Mouse (Mus musculus): ENCODE measurements around the gene Dtnb.

Dtnb gene

GRCm38 (mm10) chr12:3806703-3807547 is 234.7 kb downstream of the Dtnb start:
- no peak for DNase-seq (ENCODE audit: low read depth, low spot score)

- no peak for DNase-seq (ENCODE audit: low read depth, low spot score)
Measured at GRCm38 (mm10) chr12:3807548-3808395, 235.6 kb downstream of the Dtnb start.

GRCm38 (mm10) chr12:3808396-3808981 is 236.3 kb downstream of the Dtnb start:
- no peak for DNase-seq (ENCODE audit: low read depth, low spot score)

- no peak for DNase-seq (ENCODE audit: low read depth, low spot score)
Measured at GRCm38 (mm10) chr12:3809520-3810180, 237.5 kb downstream of the Dtnb start.

GRCm38 (mm10) chr12:3810455-3810854 is 238.3 kb downstream of the Dtnb start:
- no peak for DNase-seq (ENCODE audit: low read depth, low spot score)

- DNase-seq (ENCODE audit: low read depth, low spot score), result no peak
Measured at GRCm38 (mm10) chr12:3811596-3811995, 239.4 kb downstream of the Dtnb start.

- DNase-seq (ENCODE audit: low read depth, low spot score), result no peak
Measured at GRCm38 (mm10) chr12:3812251-3812650, 240.1 kb downstream of the Dtnb start.

GRCm38 (mm10) chr12:3813138-3813537 is 241.0 kb downstream of the Dtnb start:
- DNase-seq (ENCODE audit: low read depth, low spot score), result no peak

GRCm38 (mm10) chr12:3815386-3815785 is 243.2 kb downstream of the Dtnb start:
- DNase-seq (ENCODE audit: low read depth, low spot score), result no peak

- DNase-seq (ENCODE audit: low read depth, low spot score), result no peak
Measured at GRCm38 (mm10) chr12:3817033-3817432, 244.9 kb downstream of the Dtnb start.

GRCm38 (mm10) chr12:3817566-3817965 is 245.4 kb downstream of the Dtnb start:
- no peak for DNase-seq (ENCODE audit: low read depth, low spot score)

GRCm38 (mm10) chr12:3819899-3820298 is 247.7 kb downstream of the Dtnb start:
- no peak for DNase-seq (ENCODE audit: low read depth, low spot score)

- DNase-seq (ENCODE audit: low read depth, low spot score), result no peak
Measured at GRCm38 (mm10) chr12:3823408-3823807, 251.2 kb downstream of the Dtnb start.

GRCm38 (mm10) chr12:3824906-3825713 is 252.9 kb downstream of the Dtnb start:
- DNase-seq (ENCODE audit: low read depth, low spot score), result no peak

GRCm38 (mm10) chr12:3825714-3826080 is 253.5 kb downstream of the Dtnb start:
- DNase-seq (ENCODE audit: low read depth, low spot score), result no peak

GRCm38 (mm10) chr12:3827771-3828170 is 255.6 kb downstream of the Dtnb start:
- DNase-seq (ENCODE audit: low read depth, low spot score), result no peak

Measured in WW6 (cell line).